Mouse (Mus musculus) testis, postnatal 14 days (tissue): ENCODE data around the gene Olfr1111.
"Not testable (repeated sequence)": the region's sequence is repeated elsewhere in the genome, so short reads cannot be mapped to it uniquely, and the experiment has no call there.

ENCODE experiments used
- DNase-seq: peaks from one replicate; pipeline ENCODE4 v3.0.0; 2021; ENCODE audit warnings: low spot score

Olfr1111 gene

GRCm38 (mm10) chr2:87152524-87152923 lies at the start of gene Olfr1111:
Gene Olfr1111 (minus strand): TSS chr2:87152624.
- no peak for DNase-seq

- DNase-seq: no peak
Measured at GRCm38 (mm10) chr2:87187498-87187897, 35.1 kb upstream of the Olfr1111 start, which contains the start of gene Olfr1112. Gene Olfr1112 (plus strand): TSS chr2:87187798.

- DNase-seq: not testable (repeated sequence)
Measured at GRCm38 (mm10) chr2:87167731-87168130, 15.3 kb upstream of the Olfr1111 start.

GRCm38 (mm10) chr2:87140200-87140599 lies 12.2 kb downstream of the Olfr1111 start, which contains the start of gene Olfr1110:
Gene Olfr1110 (minus strand): TSS chr2:87140300.
- DNase-seq: no peak

GRCm38 (mm10) chr2:87114467-87114866 lies 38.0 kb downstream of the Olfr1111 start, which contains the start of gene Olfr259:
Gene Olfr259 (minus strand): TSS chr2:87114567.
- no peak for DNase-seq
